Mouse (Mus musculus): ENCODE measurements around the gene Tsku. TPM values are rescaled to one million over a fixed set of nuclear protein-coding genes. Genes with fewer than 3 reads are reported as not detected.
A peak's percentile ranks its signal among the peaks of the same experiment; 100 is the strongest.

Gene Tsku
- total and polyA plus RNA-seq, 2 experiments from 2014 or later: 6.2 to 24.8 TPM

DNA sequence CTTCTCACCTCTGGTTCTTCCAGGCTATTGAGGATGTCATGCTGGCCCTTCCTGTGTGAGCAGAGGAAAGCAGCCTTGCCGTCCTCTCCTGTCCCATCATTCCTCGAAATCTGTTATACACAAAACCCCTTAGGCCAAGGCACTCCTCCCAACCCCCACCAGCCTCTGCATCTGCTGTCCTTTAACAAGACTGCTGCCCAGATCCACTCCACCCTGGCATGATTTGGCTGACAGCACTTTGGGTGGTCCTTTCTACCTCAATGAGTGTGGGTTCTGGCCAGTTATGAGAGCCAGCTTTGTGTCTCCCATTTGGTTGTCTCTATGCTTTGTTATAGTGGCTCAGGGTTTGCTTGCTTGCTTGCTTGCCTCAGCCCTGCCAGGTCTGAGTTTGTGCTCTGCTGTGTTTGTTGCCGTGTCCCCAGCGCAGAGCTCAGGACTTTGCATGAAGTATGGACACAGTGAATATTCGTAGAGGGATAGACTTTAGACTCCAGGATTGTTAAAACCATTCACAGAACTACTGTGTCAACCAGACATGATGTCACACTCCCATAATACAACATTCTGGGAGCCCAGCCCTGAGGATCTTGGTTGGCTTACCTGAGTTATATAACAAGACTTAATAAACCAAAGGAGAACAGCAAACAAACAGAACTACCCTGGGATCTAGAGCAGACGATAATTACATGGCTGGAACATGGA lies 19.2 kb upstream of the Tsku start:
- peak; percentile 42 for ATAC-seq
- no peak for DNase-seq
- H3K4me3 ChIP-seq (ENCODE audit: low read depth, low read length): no peak overlapping the region
- no peak for TF ChIP-seq CTCF (IDR thresholded peaks at IDR 0.05; ENCODE audit: low read depth)
- 54% methylated on average over 6 of the region's 6 CpGs for WGBS
- H3K4me2 ChIP-seq (ENCODE audit: low read depth): no peak overlapping the region
- H3K27ac ChIP-seq (ENCODE audit: low read depth, low read length): no peak overlapping the region
- no peak overlapping the region for H3K9ac ChIP-seq
- no peaks in the 10 kb centered on the region for H3K36me3 ChIP-seq (ENCODE audit: insufficient read depth)
- no peaks in the 10 kb centered on the region for H3K4me1 ChIP-seq (ENCODE audit: insufficient read depth)
- H3K9me3 ChIP-seq (ENCODE audit: low read length): no peaks in the 10 kb centered on the region
- H3K27me3 ChIP-seq (ENCODE audit: insufficient read depth, low read length): no peaks in the 10 kb centered on the region

DNA sequence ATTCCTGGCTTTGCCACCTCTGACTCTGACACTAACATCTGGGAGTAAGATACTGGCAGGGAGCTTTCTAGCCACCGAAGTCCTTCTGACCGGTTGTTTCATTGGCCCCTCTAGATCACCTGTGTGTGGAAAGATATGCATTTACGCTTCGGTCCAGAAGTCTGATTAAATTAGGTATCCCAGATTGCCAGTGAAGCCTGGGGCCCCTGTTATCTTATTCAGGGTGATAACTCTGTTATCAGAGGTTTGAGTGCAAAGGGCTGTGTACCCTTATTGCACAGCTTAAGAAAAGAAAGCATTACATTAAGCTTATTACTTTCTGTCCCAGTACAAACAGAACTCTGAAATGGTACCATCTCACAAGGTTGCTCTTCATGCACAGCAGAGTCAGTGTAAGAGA lies 18.1 kb upstream of the Tsku start:
- Histone ChIP-seq H3K36me3 (ENCODE audit: insufficient read depth) (no peaks in the 10 kb centered on the region), H3K4me1 (ENCODE audit: insufficient read depth) (no peaks in the 10 kb centered on the region), H3K9ac (no peak overlapping the region), H3K27ac (ENCODE audit: low read depth, low read length) (no peak overlapping the region), H3K4me2 (ENCODE audit: low read depth) (no peak overlapping the region), H3K4me3 (ENCODE audit: low read depth, low read length) (no peak overlapping the region), H3K9me3 (ENCODE audit: low read length) (no peaks in the 10 kb centered on the region), H3K27me3 (ENCODE audit: insufficient read depth, low read length) (no peaks in the 10 kb centered on the region)
- no peak for ATAC-seq
- no peak for DNase-seq
- 96% methylated on average over 4 of the region's 4 CpGs for WGBS
- TF ChIP-seq CTCF (IDR thresholded peaks at IDR 0.05; ENCODE audit: low read depth): no peak

DNA sequence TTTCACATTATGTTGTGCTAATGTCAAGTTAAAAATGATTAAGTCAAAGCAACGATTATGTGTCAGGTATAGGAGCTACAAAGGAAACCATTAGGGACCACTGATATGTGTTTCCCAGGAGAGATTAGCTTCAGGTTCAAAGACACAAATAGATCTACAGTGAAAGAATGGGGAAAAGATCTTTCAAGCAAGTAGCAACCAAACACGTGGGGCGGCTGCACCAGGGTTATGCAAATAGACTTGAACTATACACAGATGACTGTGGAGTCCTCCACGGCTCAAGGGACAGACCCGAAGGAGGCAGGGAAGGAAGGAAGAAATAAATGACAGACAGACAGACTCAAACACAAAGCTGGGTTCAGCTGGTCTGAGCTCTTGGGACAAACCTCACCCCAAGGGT lies 16.1 kb upstream of the Tsku start:
- H3K27ac ChIP-seq (ENCODE audit: low read depth, low read length): no peak overlapping the region
- H3K4me1 ChIP-seq (ENCODE audit: insufficient read depth): no peaks in the 10 kb centered on the region
- no peaks in the 10 kb centered on the region for H3K27me3 ChIP-seq (ENCODE audit: insufficient read depth, low read length)
- no peak overlapping the region for H3K4me2 ChIP-seq (ENCODE audit: low read depth)
- 60% methylated on average over 5 of the region's 5 CpGs for WGBS
- TF ChIP-seq CTCF (IDR thresholded peaks at IDR 0.05; ENCODE audit: low read depth): no peak
- no peak overlapping the region for H3K4me3 ChIP-seq (ENCODE audit: low read depth, low read length)
- DNase-seq: no peak
- no peaks in the 10 kb centered on the region for H3K36me3 ChIP-seq (ENCODE audit: insufficient read depth)
- H3K9ac ChIP-seq: no peak overlapping the region
- no peak for ATAC-seq
- H3K9me3 ChIP-seq (ENCODE audit: low read length): no peaks in the 10 kb centered on the region

DNA sequence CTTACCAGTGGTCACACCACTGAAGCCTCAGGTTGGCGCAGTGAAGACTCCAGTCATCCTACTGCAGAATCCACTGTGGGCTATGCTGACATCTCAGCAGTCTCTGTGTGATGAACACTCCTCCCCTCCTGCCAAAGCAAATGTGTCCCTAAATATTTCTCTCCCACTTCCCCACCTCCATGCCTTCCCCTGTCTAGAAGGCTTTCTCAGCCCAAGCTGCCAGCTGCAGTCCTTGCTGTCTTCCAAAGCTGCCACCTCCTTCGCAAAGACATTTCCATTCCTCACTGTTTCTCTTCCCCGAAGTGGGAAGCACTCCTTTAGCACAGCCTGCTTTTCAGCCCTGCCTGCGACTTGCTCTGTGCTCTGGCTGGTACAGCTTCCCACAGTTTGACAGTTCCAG lies 10.0 kb upstream of the Tsku start:
- no peak overlapping the region for H3K27ac ChIP-seq (ENCODE audit: low read depth, low read length)
- no peak overlapping the region for H3K4me3 ChIP-seq (ENCODE audit: low read depth, low read length)
- peak; percentile 56 for ATAC-seq
- no peak overlapping the region for H3K4me2 ChIP-seq (ENCODE audit: low read depth)
- peak; percentile 42 for DNase-seq
- no peaks in the 10 kb centered on the region for H3K27me3 ChIP-seq (ENCODE audit: insufficient read depth, low read length)
- no peaks in the 10 kb centered on the region for H3K36me3 ChIP-seq (ENCODE audit: insufficient read depth)
- no peak overlapping the region for H3K9ac ChIP-seq
- H3K4me1 ChIP-seq (ENCODE audit: insufficient read depth): no peaks in the 10 kb centered on the region
- H3K9me3 ChIP-seq (ENCODE audit: low read length): no peaks in the 10 kb centered on the region
- no peak for TF ChIP-seq CTCF (IDR thresholded peaks at IDR 0.05; ENCODE audit: low read depth)
- WGBS: 32% methylated on average over 4 of the region's 4 CpGs

DNA sequence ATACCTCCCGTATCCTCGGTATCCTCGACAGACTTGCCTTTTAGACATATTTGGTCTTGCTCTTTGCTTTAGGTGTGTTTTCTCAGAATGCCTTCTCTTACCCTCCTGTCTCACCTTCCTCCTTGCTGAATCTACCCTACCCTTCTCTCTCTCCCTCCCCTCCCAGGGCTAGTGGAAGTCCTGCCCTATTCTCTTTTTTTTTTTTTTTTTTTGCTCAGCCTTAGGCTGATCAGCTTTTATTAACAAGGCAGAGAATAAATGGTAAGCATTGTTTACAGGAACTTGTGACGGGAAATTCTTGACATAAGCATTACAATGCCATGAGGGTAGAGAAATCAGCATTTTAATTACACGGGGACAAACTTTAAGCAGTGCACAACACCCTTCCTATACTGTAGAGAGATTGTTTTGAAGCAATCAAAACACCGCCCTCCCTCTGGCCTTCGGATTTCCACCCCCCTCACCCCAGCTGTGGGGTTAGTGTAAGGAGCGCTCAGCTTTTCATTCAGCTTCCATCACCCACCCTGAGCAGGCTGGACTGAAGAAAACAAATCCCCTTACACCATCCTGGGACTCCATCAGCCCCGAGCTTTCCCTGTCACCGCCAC lies 8.7 kb upstream of the Tsku start:
- H3K4me2 ChIP-seq (ENCODE audit: low read depth): no peak overlapping the region

DNA sequence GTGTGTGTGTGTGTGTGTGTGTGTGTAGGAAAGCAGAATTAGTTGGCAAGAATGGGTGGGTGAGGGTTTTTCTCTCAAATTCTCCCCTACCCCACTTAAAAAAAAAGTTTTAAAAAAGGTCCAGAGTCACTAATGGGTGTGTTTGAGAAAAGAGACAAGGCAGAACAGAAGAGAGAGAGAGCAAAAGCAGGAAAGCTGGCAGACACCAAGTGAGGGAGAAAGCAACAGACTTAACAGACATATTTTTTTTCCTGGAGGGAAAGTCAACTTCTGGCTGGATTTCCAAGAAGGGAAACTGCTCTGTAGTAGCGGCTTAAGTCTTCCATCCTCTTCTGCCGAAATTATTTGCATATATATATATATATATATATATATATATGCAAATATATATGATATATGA lies 534 bp upstream of the Tsku start:
- H3K4me3 ChIP-seq (ENCODE audit: low read depth, low read length): peak overlapping the region; percentile 81
- H3K9ac ChIP-seq: no peak overlapping the region
- H3K9me3 ChIP-seq (ENCODE audit: low read length): no peaks in the 10 kb centered on the region
- 0 out of 2 replicates have a peak overlapping the region, but pooled peaks have one; percentile 29 for H3K27ac ChIP-seq (ENCODE audit: low read depth, low read length)
- peak overlapping the region; percentile 91 for H3K4me2 ChIP-seq (ENCODE audit: low read depth)
- peak; percentile 57 for DNase-seq
- TF ChIP-seq CTCF (IDR thresholded peaks at IDR 0.05; ENCODE audit: low read depth): no peak
- WGBS: 20% methylated on average over 2 of the region's 2 CpGs
- 0 out of 2 replicates have a peak, but pooled peaks cover 7% of the 10 kb centered on the region for H3K4me1 ChIP-seq (ENCODE audit: insufficient read depth)
- H3K27me3 ChIP-seq (ENCODE audit: insufficient read depth, low read length): no peaks in the 10 kb centered on the region
- no peaks in the 10 kb centered on the region for H3K36me3 ChIP-seq (ENCODE audit: insufficient read depth)
- peak; percentile 7 for ATAC-seq

More for the DNA sequence above, 8.7 kb upstream of the Tsku start:
- Histone ChIP-seq H3K36me3 (ENCODE audit: insufficient read depth) (no peaks in the 10 kb centered on the region), H3K27me3 (ENCODE audit: insufficient read depth, low read length) (no peaks in the 10 kb centered on the region), H3K9me3 (ENCODE audit: low read length) (no peaks in the 10 kb centered on the region), H3K27ac (ENCODE audit: low read depth, low read length) (no peak overlapping the region), H3K4me1 (ENCODE audit: insufficient read depth) (no peaks in the 10 kb centered on the region), H3K9ac (no peak overlapping the region), H3K4me3 (ENCODE audit: low read depth, low read length) (no peak overlapping the region)
- WGBS: 42% methylated on average over 10 of the region's 10 CpGs
- ATAC-seq (no peak), DNase-seq (no peak)
- no peak for TF ChIP-seq CTCF (IDR thresholded peaks at IDR 0.05; ENCODE audit: low read depth)

DNA sequence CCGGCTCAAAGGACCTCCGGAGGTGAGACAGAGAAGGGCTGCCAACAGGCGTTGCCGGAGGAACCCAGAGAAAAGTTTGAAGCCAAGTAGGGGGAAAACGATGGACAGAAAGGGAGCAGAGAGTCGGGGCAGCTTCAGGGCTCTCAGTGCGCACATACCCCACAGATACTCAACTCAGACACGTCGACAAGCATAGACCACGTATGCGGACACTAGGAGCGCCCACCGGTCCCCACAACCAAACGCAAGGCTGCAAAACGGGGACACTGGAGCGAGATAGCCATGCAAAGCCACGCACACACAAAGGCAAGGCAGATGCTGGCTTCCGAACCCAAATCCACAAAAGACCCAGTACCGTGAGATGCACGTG lies 522 bp downstream of the Tsku start:
- ATAC-seq (peak; percentile 25), DNase-seq (no peak)
- no peaks in the 10 kb centered on the region for H3K27me3 ChIP-seq (ENCODE audit: insufficient read depth, low read length)
- H3K9ac ChIP-seq: peak overlapping the region; percentile 89
- H3K4me2 ChIP-seq (ENCODE audit: low read depth): peak overlapping the region; percentile 91
- TF ChIP-seq CTCF (IDR thresholded peaks at IDR 0.05; ENCODE audit: low read depth): no peak
- no peaks in the 10 kb centered on the region for H3K9me3 ChIP-seq (ENCODE audit: low read length)
- no peaks in the 10 kb centered on the region for H3K36me3 ChIP-seq (ENCODE audit: insufficient read depth)
- H3K4me3 ChIP-seq (ENCODE audit: low read depth, low read length): peak overlapping the region; percentile 81
- peak overlapping the region; percentile 85 for H3K27ac ChIP-seq (ENCODE audit: low read depth, low read length)
- H3K4me1 ChIP-seq (ENCODE audit: insufficient read depth): 0 out of 2 replicates have a peak, but pooled peaks cover 7% of the 10 kb centered on the region
- WGBS: under 1% methylated on average over 20 of the region's 20 CpGs

Data from forebrain, postnatal 0 days (tissue).